Mouse (Mus musculus) spleen, adult 12 weeks (tissue): Measurements from ENCODE around the gene Krt77.

Source experiments
- DNase-seq: peaks from one replicate; pipeline ENCODE4 v3.0.0; 2022; ENCODE audit warnings: low spot score

The Krt77 gene

DNA sequence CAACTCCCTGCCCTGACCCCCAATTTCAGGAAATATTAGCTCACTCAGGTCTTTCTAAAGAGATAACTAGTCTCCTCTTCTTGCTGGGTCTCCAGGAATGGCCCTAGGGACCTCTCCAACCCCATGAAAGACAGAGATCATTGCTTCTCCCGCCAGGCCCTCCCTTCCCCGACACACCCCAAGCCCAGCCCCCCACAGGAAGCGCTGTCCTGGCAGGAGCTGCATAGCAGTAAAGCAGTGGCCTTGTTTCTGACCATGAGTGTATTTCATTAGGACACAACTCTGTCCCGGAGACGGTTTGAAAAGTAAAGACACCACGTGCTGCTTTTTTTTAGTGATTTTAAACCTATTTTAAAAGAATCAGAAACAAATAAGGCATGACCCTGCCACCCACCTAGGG is 36.4 kb downstream of the Krt77 start:
- no peak for DNase-seq

DNA sequence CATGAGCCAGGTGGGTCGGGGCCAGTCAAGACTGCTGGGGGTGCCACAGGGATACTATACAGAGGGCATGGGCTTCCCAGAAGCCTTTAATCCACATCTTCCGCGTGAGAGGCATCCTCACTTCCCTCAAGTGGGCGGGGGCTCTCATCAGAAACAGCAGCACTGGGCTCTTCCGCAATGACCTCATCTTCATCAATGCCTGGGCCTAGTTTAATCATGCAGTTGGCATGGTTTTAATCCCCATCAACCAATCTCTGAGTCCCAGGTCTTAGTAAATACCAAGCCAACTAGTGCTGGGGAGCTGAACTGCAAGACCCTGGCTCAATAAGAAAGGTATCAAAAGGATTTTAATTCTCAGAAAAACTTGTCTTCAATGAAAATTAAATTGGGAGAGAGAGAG is 40.1 kb downstream of the Krt77 start:
- no peak for DNase-seq

DNA sequence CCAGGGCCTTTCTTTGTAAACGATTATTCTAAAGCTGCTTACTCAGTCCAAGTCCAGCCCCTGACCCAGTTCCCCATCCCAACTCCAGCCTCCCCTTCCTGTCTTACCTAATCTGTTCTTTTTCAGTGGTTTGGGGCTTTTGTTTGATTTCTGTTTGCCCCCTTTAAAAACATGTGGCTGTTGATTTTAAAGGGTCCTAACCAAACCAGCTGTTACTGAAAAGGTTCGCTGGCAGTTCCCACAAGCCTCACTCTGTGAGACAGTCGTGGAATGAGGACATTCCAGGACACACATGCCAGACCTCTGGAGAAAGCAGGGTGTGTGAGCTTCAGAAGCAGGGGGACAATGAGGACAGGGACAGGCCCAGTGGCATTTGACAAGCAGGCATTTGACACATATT is 47.7 kb downstream of the Krt77 start:
- DNase-seq = no peak

DNA sequence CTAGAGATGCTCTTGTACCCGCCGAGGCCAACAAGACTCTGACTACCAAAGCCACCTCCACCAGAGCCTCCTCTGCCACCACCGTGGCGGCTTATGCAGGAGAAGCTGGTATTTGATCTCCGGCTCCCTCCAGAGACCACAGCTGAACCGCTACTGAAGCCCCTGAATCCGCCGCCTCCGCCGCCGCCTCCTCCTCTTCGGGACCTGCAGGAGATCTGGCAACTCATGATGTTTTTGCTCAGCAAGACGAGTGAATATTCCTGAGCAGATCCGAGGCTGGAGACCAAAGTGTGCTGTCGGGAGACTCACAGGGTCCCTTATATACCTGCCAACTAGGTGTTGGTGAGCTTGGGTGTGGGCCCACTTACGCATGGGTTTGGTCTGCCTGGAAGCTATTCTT is 51.6 kb downstream of the Krt77 start, which contains the start of gene Krt2:
Krt2 (minus strand) TSS at position 295 of the 400 bp plus-strand sequence.
- DNase-seq = no peak
